Mouse (Mus musculus) B cell, adult 62 days (primary cell): ENCODE results near the gene Mrpl32. TPM values are rescaled to one million over a fixed set of nuclear protein-coding genes. Genes with fewer than 3 reads are reported as not detected.

Experiments used
- total RNA-seq: library from RNA; stranded (reverse); gene quantifications from 4 replicates; pipeline ENCODE4 v1.2.4, GENCODE M21; 2023

Mrpl32 gene
- total RNA-seq = 30.3 to 33.3 TPM (median 32.9 TPM) in 4 replicates

DNA sequence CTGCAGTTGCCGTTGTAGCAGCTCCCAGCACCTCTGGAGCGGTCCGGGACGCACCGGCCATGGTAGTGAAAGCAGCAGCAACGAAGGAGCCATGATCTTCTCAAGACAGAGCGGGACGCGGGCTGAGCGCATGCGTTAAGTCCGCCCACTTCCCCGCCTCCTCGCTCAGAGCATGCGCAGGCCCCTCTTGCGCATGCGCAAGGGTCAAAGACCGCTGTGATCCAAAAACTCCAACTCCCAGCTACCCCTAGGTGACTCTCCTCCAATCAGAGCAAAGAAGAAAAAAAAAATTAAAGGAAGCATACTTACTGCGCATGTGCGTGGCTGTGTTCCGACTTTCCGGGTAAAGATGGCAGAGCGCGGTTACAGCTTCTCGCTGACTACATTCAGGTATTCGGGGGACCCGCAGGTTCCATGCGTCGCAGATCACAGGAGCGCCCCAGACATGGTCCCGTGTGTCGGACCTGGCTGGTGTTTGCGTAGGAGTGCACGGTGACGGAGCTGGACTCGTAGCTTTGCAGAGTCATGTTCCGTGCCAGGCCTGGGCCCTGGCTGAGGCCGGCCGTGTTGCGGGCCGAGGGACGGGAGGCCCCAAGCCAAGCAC lies at the start of gene Mrpl32, which contains the start of gene Psma2:
Gene Mrpl32 (minus strand): TSS at position 240 of the 604 bp plus-strand sequence.
Gene Psma2 (plus strand): TSS at position 315 of the 604 bp plus-strand sequence.

DNA sequence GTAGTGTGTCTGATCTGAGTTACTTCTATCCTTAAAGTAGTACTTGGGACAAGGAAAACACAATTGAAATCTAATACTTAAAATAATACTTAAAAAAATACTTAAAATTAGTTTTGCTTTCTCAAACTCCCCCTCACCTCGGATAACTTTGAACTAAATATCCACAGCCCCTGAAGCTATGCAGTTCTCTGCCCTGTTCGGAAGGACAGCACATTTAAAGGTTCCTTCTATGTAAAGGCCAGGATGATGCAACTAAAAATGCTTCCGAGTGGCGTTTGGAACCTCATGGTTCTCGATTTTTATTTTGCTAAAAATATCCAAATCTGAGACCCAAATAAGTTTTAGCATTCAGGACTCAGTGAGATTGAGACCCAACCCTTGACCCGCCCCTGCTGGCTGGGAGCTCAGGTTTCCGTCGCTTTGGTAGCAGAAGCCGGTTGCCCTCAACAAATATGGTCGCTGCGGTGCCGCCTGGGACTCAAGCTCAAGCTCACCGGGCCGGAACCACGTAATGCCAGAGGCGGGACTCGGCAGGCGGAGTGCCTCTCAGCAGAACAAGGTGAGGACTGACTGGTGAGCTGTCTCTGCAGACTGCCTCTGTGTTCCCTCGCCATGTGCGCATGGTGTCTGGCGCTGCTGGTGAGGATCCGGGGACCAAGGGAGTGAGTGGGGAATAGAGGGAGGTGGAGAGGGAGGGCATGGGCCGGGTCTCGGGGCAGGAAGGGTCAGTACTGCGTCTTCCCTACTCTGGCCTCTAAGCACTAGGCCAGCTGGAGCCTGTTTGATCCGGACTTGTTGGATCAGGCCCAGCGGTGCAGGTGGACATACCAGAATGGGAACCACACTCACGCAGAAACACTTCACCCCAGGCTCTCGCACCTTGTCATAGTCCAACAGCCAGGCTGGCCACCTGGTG lies 17.0 kb upstream of the Mrpl32 start, which contains the start of gene AW209491:
Gene AW209491 (plus strand): TSS at position 429 of the 916 bp plus-strand sequence.

Other genes with a start within 250 kb of the Mrpl32 start
- not detected in 4 replicates for gene Hecw1, start 89.9 kb downstream of the Mrpl32 start, total RNA-seq
- gene Psma2, start 75 bp upstream of the Mrpl32 start, total RNA-seq = 49.5 to 58.5 TPM (median 57.2 TPM) in 4 replicates
- gene AW209491, start 17.0 kb upstream of the Mrpl32 start, total RNA-seq = 3.1 to 4.4 TPM (median 3.8 TPM) in 4 replicates